In genomic region chr17:29896181-29897054, GRCm38 (mm10) we compare ENCODE assay signal across 7 mouse cellular contexts.
DNase-seq lines count a peak whose midpoint lies in the region; ATAC-seq lines count a peak whose summit lies in the region.

No protein-coding gene starts in this region.

- H3K9me3 ChIP-seq in midbrain, embryonic 12.5 days, result no peaks in the 10 kb centered on the region

- H3K27me3 ChIP-seq in midbrain, embryonic 12.5 days, result peaks cover 18% of the 10 kb centered on the region; the same call in 1 of the 2 replicates

- DNase-seq in lung, postnatal 10 days, result peak; percentile 22
- no peak for DNase-seq in lung, postnatal 14 days
- DNase-seq in embryo, embryonic 10 days (ENCODE audit: low spot score), result peak; percentile 76
- peak; percentile 36 for DNase-seq in gastrocnemius, postnatal 25 days
- no peak for DNase-seq in adipocyte (ENCODE audit: low spot score)
- no peak for DNase-seq in Muller cell, postnatal 12 days (ENCODE audit: inconsistent ontology term)

- 6% methylated on average over 6 of the region's 7 CpGs for WGBS in midbrain, embryonic 12.5 days

- peak overlapping the region; percentile 83 for H3K27ac ChIP-seq in midbrain, embryonic 12.5 days (replicated peaks)

- no peak overlapping the region for H3K9ac ChIP-seq in midbrain, embryonic 12.5 days (replicated peaks)

- peaks cover 27% of the 10 kb centered on the region for H3K4me1 ChIP-seq in midbrain, embryonic 12.5 days

- peak overlapping the region; percentile 14; the same call in 1 of the 2 replicates for H3K4me2 ChIP-seq in midbrain, embryonic 12.5 days (replicated peaks)

- peak; percentile 87 for ATAC-seq in midbrain, embryonic 12.5 days (ENCODE audit: low FRiP score, low read depth)

- H3K36me3 ChIP-seq in midbrain, embryonic 12.5 days, result no peaks in the 10 kb centered on the region

- H3K4me3 ChIP-seq in midbrain, embryonic 12.5 days, result no peak overlapping the region

Comparison
In these comparisons a context has a peak if more than half of its experiments do, and no peak if none do; other contexts are left out.
1. DNase-seq: peak in lung, postnatal 10 days (single experiment), embryo, embryonic 10 days (single experiment) and gastrocnemius, postnatal 25 days (single experiment); none in lung, postnatal 14 days (single experiment), adipocyte (single experiment) and Muller cell, postnatal 12 days (single experiment).